Mouse (Mus musculus) stomach, embryonic 15.5 days (tissue): ENCODE results near the gene Slc6a11. TPM values are rescaled to one million over a fixed set of nuclear protein-coding genes. Genes with fewer than 3 reads are reported as not detected.

ENCODE experiments used
- ATAC-seq: fragments of 200-750 bp; cut with Nextera tagmentation; 2 replicates; pipeline ENCODE4 v1.8.0; 2017; ENCODE audit warnings: low read depth, moderate number of reproducible peaks, moderate TSS enrichment; ENCODE audit not compliant: insufficient read depth, low FRiP score
- H3K27ac ChIP-seq: fragments of 300-500 bp; sonication (generic); 2 replicates; pipeline ENCODE4 v1.5.1; 2015; ENCODE audit warnings: mild to moderate bottlenecking, inconsistent platforms
- H3K27me3 ChIP-seq: fragments of 300-500 bp; sonication (generic); replicated peaks from 2 replicates; pipeline ENCODE4 v1.6.1; 2015; ENCODE audit warnings: inconsistent platforms
- H3K36me3 ChIP-seq: fragments of 300-500 bp; sonication (generic); 2 replicates; pipeline ENCODE4 v1.6.1; 2015; ENCODE audit warnings: inconsistent platforms
- H3K4me1 ChIP-seq: fragments of 300-500 bp; sonication (generic); 2 replicates; pipeline ENCODE4 v1.6.1; 2015; ENCODE audit warnings: inconsistent platforms
- H3K4me2 ChIP-seq: fragments of 300-500 bp; sonication (generic); 2 replicates; pipeline ENCODE4 v1.6.1; 2015; ENCODE audit warnings: mild to moderate bottlenecking, inconsistent platforms
- H3K4me3 ChIP-seq: fragments of 300-500 bp; sonication (generic); replicated peaks from 2 replicates; pipeline ENCODE4 v1.5.1; 2015; ENCODE audit warnings: inconsistent platforms
- H3K9ac ChIP-seq: fragments of 300-500 bp; sonication (generic); 2 replicates; pipeline ENCODE4 v1.6.1; 2015; ENCODE audit warnings: inconsistent platforms
- H3K9me3 ChIP-seq: fragments of 300-500 bp; sonication (generic); 2 replicates; pipeline ENCODE4 v1.6.1; 2016; ENCODE audit warnings: inconsistent platforms
- WGBS: fragments of 180-500 bp; shearing (Covaris S2); methylation state at CpG from one replicate; pipeline ENCODE4 v1.1.7; 2015; 5-methylcytosine and 5-hydroxymethylcytosine counted together
- polyA plus RNA-seq: library from polyadenylated mRNA; unstranded; fragments of >200 nt; fragmentation: Nextera tagmentation; extraction: Ambion mirVana; gene quantifications from 2 replicates; pipeline ENCODE4 v1.2.1, GENCODE M21; 2015

Slc6a11 gene
- polyA plus RNA-seq, 1 experiment from 2014 or later, result 0.87 TPM

- 54% methylated on average over 14 of the region's 14 CpGs for WGBS
- Histone ChIP-seq H3K27ac (no peak overlapping the region), H3K4me3 (no peak overlapping the region), H3K36me3 (no peaks in the 10 kb centered on the region), H3K4me2 (no peak overlapping the region), H3K4me1 (no peaks in the 10 kb centered on the region), H3K9me3 (no peaks in the 10 kb centered on the region), H3K27me3 (peaks cover 9% of the 10 kb centered on the region), H3K9ac (no peak overlapping the region)
- ATAC-seq, result peak; percentile 4; the same call in 1 of the 2 replicates
Measured at GRCm38 (mm10) chr6:114273997-114274728, 143.1 kb downstream of the Slc6a11 start.

- ATAC-seq, result no peak
- Histone ChIP-seq H3K27ac (no peak overlapping the region), H3K4me1 (no peaks in the 10 kb centered on the region), H3K4me3 (no peak overlapping the region), H3K4me2 (no peak overlapping the region), H3K9ac (no peak overlapping the region), H3K27me3 (peaks cover 9% of the 10 kb centered on the region), H3K36me3 (no peaks in the 10 kb centered on the region), H3K9me3 (no peaks in the 10 kb centered on the region)
- 56% methylated on average over 8 of the region's 8 CpGs for WGBS
Measured at GRCm38 (mm10) chr6:114275800-114276199, 144.8 kb downstream of the Slc6a11 start.

GRCm38 (mm10) chr6:114282469-114283277 lies 151.6 kb downstream of the Slc6a11 start, which contains the start of gene Slc6a1:
Gene Slc6a1, plus strand, starts transcription at chr6:114282635.
- Histone ChIP-seq H3K4me2 (peak within 1 kb of the TSS; percentile 27), H3K27ac (no peak within 1 kb of the TSS), H3K4me1 (peaks cover 2% of the 10 kb centered on the region; the same call in 1 of the 2 replicates), H3K9ac (no peak within 1 kb of the TSS), H3K36me3 (no peaks in the 10 kb centered on the region), H3K4me3 (peak within 1 kb of the TSS; percentile 19; the same call in 1 of the 2 replicates), H3K27me3 (peaks cover 63% of the 10 kb centered on the region), H3K9me3 (no peaks in the 10 kb centered on the region)
- ATAC-seq, result peak; percentile 87
- WGBS, result 3% methylated on average over 43 of the region's 51 CpGs

GRCm38 (mm10) chr6:114283278-114283770 lies 152.3 kb downstream of the Slc6a11 start:
- no peak overlapping the region for H3K9ac ChIP-seq
- H3K9me3 ChIP-seq, result no peaks in the 10 kb centered on the region
- 21% methylated on average over 8 of the region's 8 CpGs for WGBS
- peaks cover 67% of the 10 kb centered on the region for H3K27me3 ChIP-seq
- no peak overlapping the region for H3K4me2 ChIP-seq
- no peaks in the 10 kb centered on the region for H3K36me3 ChIP-seq
- peaks cover 2% of the 10 kb centered on the region; the same call in 1 of the 2 replicates for H3K4me1 ChIP-seq
- no peak for ATAC-seq
- no peak overlapping the region for H3K27ac ChIP-seq
- no peak overlapping the region for H3K4me3 ChIP-seq

GRCm38 (mm10) chr6:114283927-114284703 lies 153.1 kb downstream of the Slc6a11 start:
- Histone ChIP-seq H3K27ac (no peak overlapping the region), H3K36me3 (no peaks in the 10 kb centered on the region), H3K4me1 (peaks cover 2% of the 10 kb centered on the region; the same call in 1 of the 2 replicates), H3K9me3 (no peaks in the 10 kb centered on the region), H3K9ac (no peak overlapping the region), H3K4me2 (no peak overlapping the region), H3K4me3 (no peak overlapping the region), H3K27me3 (peaks cover 67% of the 10 kb centered on the region)
- 48% methylated on average over 10 of the region's 10 CpGs for WGBS
- ATAC-seq, result no peak

- Histone ChIP-seq H3K9me3 (no peaks in the 10 kb centered on the region), H3K9ac (no peak overlapping the region), H3K4me2 (no peak overlapping the region), H3K36me3 (no peaks in the 10 kb centered on the region), H3K27me3 (peaks cover 67% of the 10 kb centered on the region), H3K27ac (no peak overlapping the region), H3K4me3 (no peak overlapping the region), H3K4me1 (peaks cover 2% of the 10 kb centered on the region; the same call in 1 of the 2 replicates)
- no peak for ATAC-seq
- 35% methylated on average over 4 of the region's 4 CpGs for WGBS
Measured at GRCm38 (mm10) chr6:114285424-114285823, 154.4 kb downstream of the Slc6a11 start.

GRCm38 (mm10) chr6:114289106-114289505 lies 158.1 kb downstream of the Slc6a11 start:
- H3K27me3 ChIP-seq, result peaks cover 34% of the 10 kb centered on the region
- no peaks in the 10 kb centered on the region for H3K36me3 ChIP-seq
- ATAC-seq, result no peak
- H3K9ac ChIP-seq, result no peak overlapping the region
- H3K4me3 ChIP-seq, result no peak overlapping the region
- 39% methylated on average over 7 of the region's 7 CpGs for WGBS
- H3K9me3 ChIP-seq, result no peaks in the 10 kb centered on the region
- no peak overlapping the region for H3K4me2 ChIP-seq
- no peak overlapping the region for H3K27ac ChIP-seq
- H3K4me1 ChIP-seq, result no peaks in the 10 kb centered on the region

GRCm38 (mm10) chr6:114290184-114290583 lies 159.1 kb downstream of the Slc6a11 start:
- Histone ChIP-seq H3K9me3 (no peaks in the 10 kb centered on the region), H3K27me3 (peaks cover 24% of the 10 kb centered on the region), H3K27ac (no peak overlapping the region), H3K4me3 (no peak overlapping the region), H3K9ac (no peak overlapping the region), H3K4me1 (no peaks in the 10 kb centered on the region), H3K4me2 (no peak overlapping the region), H3K36me3 (no peaks in the 10 kb centered on the region)
- ATAC-seq, result no peak
- WGBS, result 40% methylated on average over 8 of the region's 8 CpGs

- no peak overlapping the region for H3K27ac ChIP-seq
- 62% methylated on average over 4 of the region's 4 CpGs for WGBS
- H3K4me3 ChIP-seq, result no peak overlapping the region
- H3K4me1 ChIP-seq, result no peaks in the 10 kb centered on the region
- H3K36me3 ChIP-seq, result no peaks in the 10 kb centered on the region
- no peaks in the 10 kb centered on the region for H3K9me3 ChIP-seq
- no peak for ATAC-seq
- H3K9ac ChIP-seq, result no peak overlapping the region
- no peak overlapping the region for H3K4me2 ChIP-seq
- H3K27me3 ChIP-seq, result peaks cover 18% of the 10 kb centered on the region; the same call in 1 of the 2 replicates
Measured at GRCm38 (mm10) chr6:114290929-114291328, 159.9 kb downstream of the Slc6a11 start.

GRCm38 (mm10) chr6:114291396-114291795 lies 160.4 kb downstream of the Slc6a11 start:
- 39% methylated on average over 5 of the region's 5 CpGs for WGBS
- no peak overlapping the region for H3K4me3 ChIP-seq
- no peaks in the 10 kb centered on the region for H3K4me1 ChIP-seq
- no peak for ATAC-seq
- no peak overlapping the region for H3K9ac ChIP-seq
- H3K27ac ChIP-seq, result no peak overlapping the region
- H3K4me2 ChIP-seq, result no peak overlapping the region
- H3K27me3 ChIP-seq, result peaks cover 13% of the 10 kb centered on the region; the same call in 1 of the 2 replicates
- H3K9me3 ChIP-seq, result no peaks in the 10 kb centered on the region
- no peaks in the 10 kb centered on the region for H3K36me3 ChIP-seq

- H3K36me3 ChIP-seq, result no peaks in the 10 kb centered on the region
- no peaks in the 10 kb centered on the region for H3K27me3 ChIP-seq
- H3K4me3 ChIP-seq, result no peak overlapping the region
- H3K4me2 ChIP-seq, result no peak overlapping the region
- H3K27ac ChIP-seq, result no peak overlapping the region
- WGBS, result 31% methylated on average over 8 of the region's 8 CpGs
- H3K9ac ChIP-seq, result no peak overlapping the region
- no peak for ATAC-seq
- 0 out of 2 replicates have a peak, but pooled peaks cover 3% of the 10 kb centered on the region for H3K4me1 ChIP-seq
- H3K9me3 ChIP-seq, result no peaks in the 10 kb centered on the region
Measured at GRCm38 (mm10) chr6:114293511-114293910, 162.5 kb downstream of the Slc6a11 start.
